30 mouse cellular contexts compared by ENCODE assay signal in the genomic region with DNA sequence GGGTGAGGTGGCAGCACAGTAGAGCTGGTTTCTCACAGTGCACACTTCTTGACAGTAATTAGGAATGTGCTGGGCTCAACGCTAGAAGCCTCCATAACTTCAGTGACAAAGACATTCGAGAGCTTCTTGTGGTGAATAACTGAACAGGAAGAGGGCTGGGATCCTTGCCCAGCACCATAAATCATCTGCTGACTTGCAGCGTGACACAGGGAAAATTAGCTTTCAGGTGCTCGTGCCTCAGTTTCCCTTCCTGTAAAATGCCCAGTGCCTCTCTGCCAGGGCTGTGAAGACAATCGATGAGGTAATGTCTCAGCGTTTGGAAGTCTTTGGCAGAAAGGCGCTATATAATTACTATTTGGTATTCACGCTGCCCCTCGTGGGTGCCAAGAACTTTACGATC.
DNase-seq lines count a peak whose midpoint lies in the region; ATAC-seq and TF ChIP-seq lines count a peak whose summit lies in the region.
"Had no signal": no experiment of that assay in that cellular context is flagged by ENCODE, and none has a peak within 500 bp of the region (broad histone marks: within the 10 kb centered on the region; RNA-seq: fewer than 3 reads in every experiment).

No protein-coding gene starts in this region.

- no peak for TF ChIP-seq POLR2A in myocyte (IDR thresholded peaks at IDR 0.05; ENCODE audit: insufficient read length, low read depth)

- no peaks in the 10 kb centered on the region for H3K36me3 ChIP-seq in megakaryocyte, embryonic 14.5 days (replicated peaks; ENCODE audit: low read length)
- H3K36me3 ChIP-seq in myocyte (ENCODE audit: control insufficient read depth, insufficient read depth), result peaks cover 3% of the 10 kb centered on the region
- no peaks in the 10 kb centered on the region for H3K36me3 ChIP-seq in hindbrain, embryonic 10.5 days
- H3K36me3 ChIP-seq: forebrain, embryonic 10.5 days; forebrain, embryonic 15.5 days; hindbrain, embryonic 13.5 days; neural tube, embryonic 13.5 days had no signal

- 93% methylated on average over 10 of the region's 10 CpGs for WGBS in hindbrain, embryonic 10.5 days

- H3K4me1 ChIP-seq in megakaryocyte, embryonic 14.5 days, result peaks cover 59% of the 10 kb centered on the region
- 0 out of 2 replicates have a peak, but pooled peaks cover 5% of the 10 kb centered on the region for H3K4me1 ChIP-seq in hindbrain, embryonic 10.5 days (replicated peaks)

- no peaks in the 10 kb centered on the region for H3K9me3 ChIP-seq in megakaryocyte, embryonic 14.5 days
- H3K9me3 ChIP-seq in hindbrain, embryonic 10.5 days, result no peaks in the 10 kb centered on the region
- H3K9me3 ChIP-seq: embryonic facial prominence, embryonic 12.5 days; forebrain, embryonic 10.5 days; forebrain, embryonic 15.5 days; hindbrain, embryonic 13.5 days; neural tube, embryonic 13.5 days had no signal

- peaks cover 63% of the 10 kb centered on the region for H3K79me2 ChIP-seq in myocyte (ENCODE audit: control insufficient read depth, insufficient read depth)

- no peak for ATAC-seq in megakaryocyte, adult 5-6 weeks (ENCODE audit: poor library complexity, severe bottlenecking)
- ATAC-seq in common myeloid progenitor, adult 5-6 weeks (replicated peaks; ENCODE audit: low read depth, poor library complexity, severe bottlenecking), result peak; percentile 49
- ATAC-seq: forebrain, embryonic 15.5 days; intestine, embryonic 16.5 days; midbrain, embryonic 16.5 days; Patski had no signal

- peak overlapping the region; percentile 40 for H3K4me3 ChIP-seq in megakaryocyte, embryonic 14.5 days (replicated peaks)
- no peak overlapping the region for H3K4me3 ChIP-seq in myocyte
- H3K4me3 ChIP-seq in hindbrain, embryonic 10.5 days, result no peak overlapping the region
- H3K4me3 ChIP-seq: embryonic facial prominence, embryonic 12.5 days; forebrain, embryonic 10.5 days; forebrain, embryonic 15.5 days; gastrocnemius, adult 2 months; hindbrain, embryonic 13.5 days; neural tube, embryonic 13.5 days had no signal

- peaks cover 3% of the 10 kb centered on the region for H3K27me3 ChIP-seq in megakaryocyte, embryonic 14.5 days (replicated peaks)
- H3K27me3 ChIP-seq in myocyte (ENCODE audit: control insufficient read depth, insufficient read depth, insufficient read length), result no peaks in the 10 kb centered on the region
- H3K27me3 ChIP-seq in hindbrain, embryonic 10.5 days (ENCODE audit: insufficient read depth, poor library complexity, severe bottlenecking), result no peaks in the 10 kb centered on the region
- H3K27me3 ChIP-seq: CH12.LX; embryonic facial prominence, embryonic 12.5 days; forebrain, embryonic 15.5 days; hindbrain, embryonic 13.5 days; neural tube, embryonic 13.5 days; Patski had no signal

- peak; percentile 77 for DNase-seq in kidney, postnatal 10 days
- no peak for DNase-seq in kidney, adult 11 months
- no peak for DNase-seq in T-cell, adult 2 months (ENCODE audit: low spot score)
- DNase-seq in hindbrain, embryonic 10.5 days (ENCODE audit: low spot score), result no peak
- DNase-seq: adrenal gland, postnatal 14 days; cerebellum, adult 11 months; cerebellum, adult 9-10 months; cerebellum, postnatal 36 days; embryo, embryonic 11 days; gastrocnemius, adult 2 months; gastrocnemius, postnatal 36 days; liver; lung, adult 2 months; lung, postnatal 36 days had no signal

- H3ac ChIP-seq in myocyte (ENCODE audit: control insufficient read depth, insufficient read length), result no peak overlapping the region

- no peak overlapping the region for H3K27ac ChIP-seq in hindbrain, embryonic 10.5 days
- H3K27ac ChIP-seq: embryonic facial prominence, embryonic 12.5 days; forebrain, embryonic 10.5 days; forebrain, embryonic 15.5 days; gastrocnemius, adult 2 months; hindbrain, embryonic 13.5 days; kidney, postnatal 0 days; liver, embryonic 14.5 days; neural tube, embryonic 13.5 days had no signal

- H3K4me2 ChIP-seq in myocyte (ENCODE audit: low read depth), result peak overlapping the region; percentile 52
- H3K4me2 ChIP-seq: embryonic facial prominence, embryonic 12.5 days; forebrain, embryonic 15.5 days; hindbrain, embryonic 13.5 days; midbrain, embryonic 11.5 days; neural tube, embryonic 13.5 days had no signal

TF ChIP-seq in myocyte, 11 proteins besides CTCF, POLR2A, EP300 and RAD21:
- no peak for TF ChIP-seq USF1 (IDR thresholded peaks at IDR 0.05; ENCODE audit: low read depth)
- TF ChIP-seq CEBPB (IDR thresholded peaks at IDR 0.05; ENCODE audit: insufficient read depth, poor library complexity, severe bottlenecking), result no peak
- TF ChIP-seq E2F4 (IDR thresholded peaks at IDR 0.05; ENCODE audit: insufficient read depth), result no peak
- no peak for TF ChIP-seq MYOG (IDR thresholded peaks at IDR 0.05; ENCODE audit: control insufficient read depth in 1 of 3, insufficient read depth in 1 of 3, insufficient read length in 2 of 3, low read depth in 2 of 3)
- no peak for TF ChIP-seq POLR2AphosphoS2 (IDR thresholded peaks at IDR 0.05; ENCODE audit: insufficient read length, low read depth)
- TF ChIP-seq REST (IDR thresholded peaks at IDR 0.05; ENCODE audit: insufficient read depth, insufficient read length), result no peak
- no peak for TF ChIP-seq MYOD1 (IDR thresholded peaks at IDR 0.05; ENCODE audit: control insufficient read depth in 1 of 3, insufficient read length in 2 of 3, low read depth in 2 of 3)
